Mouse (Mus musculus) limb, embryonic 14.5 days (tissue): ENCODE data around the gene Efcab12. TPM values are rescaled to one million over a fixed set of nuclear protein-coding genes. Genes with fewer than 3 reads are reported as not detected.
"Not testable (repeated sequence)": the region's sequence is repeated elsewhere in the genome, so short reads cannot be mapped to it uniquely, and the experiment has no call there.

ENCODE experiments used
- ATAC-seq: fragments of 200-750 bp; cut with Nextera tagmentation; 2 replicates; pipeline ENCODE4 v1.8.0; 2017; ENCODE audit warnings: low read depth, moderate number of reproducible peaks, moderate TSS enrichment; ENCODE audit not compliant: low FRiP score
- DNase-seq: peaks from one replicate; pipeline ENCODE4 v3.0.0-alpha.2; 2015; ENCODE audit warnings: low spot score
- H3K27ac ChIP-seq: fragments of 300-500 bp; sonication (generic); replicated peaks from 2 replicates; pipeline ENCODE4 v1.5.1; 2014; ENCODE audit warnings: low read depth, mild to moderate bottlenecking, low read length, moderate library complexity, mixed read lengths
- H3K27me3 ChIP-seq: fragments of 300-500 bp; sonication (generic); 2 replicates; pipeline ENCODE4 v1.6.1; 2014; ENCODE audit warnings: low read length, mixed read lengths; ENCODE audit not compliant: control insufficient read depth, insufficient read depth
- H3K36me3 ChIP-seq: fragments of 300-500 bp; sonication (generic); 2 replicates; pipeline ENCODE4 v1.6.1; 2014; ENCODE audit warnings: mild to moderate bottlenecking, low read length, moderate library complexity, mixed read lengths; ENCODE audit not compliant: control insufficient read depth, insufficient read depth
- H3K4me1 ChIP-seq: fragments of 300-500 bp; sonication (generic); 2 replicates; pipeline ENCODE4 v1.6.1; 2014; ENCODE audit warnings: antibody characterized with exemption, low read length, mixed read lengths; ENCODE audit not compliant: control insufficient read depth, insufficient read depth
- H3K4me2 ChIP-seq: fragments of 300-500 bp; sonication (generic); replicated peaks from 2 replicates; pipeline ENCODE4 v1.6.1; 2014; ENCODE audit warnings: low read depth, mild to moderate bottlenecking, low read length, moderate library complexity; ENCODE audit not compliant: severe bottlenecking
- H3K4me3 ChIP-seq: fragments of 300-500 bp; sonication (generic); replicated peaks from 2 replicates; pipeline ENCODE4 v1.5.1; 2014; ENCODE audit warnings: low read length
- H3K9ac ChIP-seq: fragments of 300-500 bp; sonication (generic); 2 replicates; pipeline ENCODE4 v1.6.1; 2014; ENCODE audit warnings: mild to moderate bottlenecking, low read depth, low read length, moderate library complexity; ENCODE audit not compliant: severe bottlenecking
- H3K9me3 ChIP-seq: fragments of 300-500 bp; sonication (generic); 2 replicates; pipeline ENCODE4 v1.6.1; 2016; ENCODE audit warnings: low read length; ENCODE audit not compliant: control insufficient read depth
- POLR2A ChIP-seq: fragments of 200-500 bp; IDR thresholded peaks from 2 replicates; pipeline ENCODE4 v1.8.0; 2012; ENCODE audit warnings: inconsistent platforms, mild to moderate bottlenecking, moderate library complexity, borderline replicate concordance; ENCODE audit not compliant: insufficient read depth, insufficient read length; ENCODE audit errors: extremely low read depth
- WGBS: fragments of 180-500 bp; shearing (Covaris S2); extraction: QIAGEN DNeasy Blood & Tissue Kit; methylation state at CpG from one replicate; pipeline ENCODE4 v1.1.7; 2014; 5-methylcytosine and 5-hydroxymethylcytosine counted together
- polyA plus RNA-seq, 2 experiments: library from polyadenylated mRNA; depleted of rRNA in 1 of 2; stranded (reverse) in 1 of 2; unstranded in 1 of 2; fragments of >200 nt; fragmentation: Nextera tagmentation in 1 of 2; extraction: Ambion mirVana in 1 of 2; gene quantifications; 2 replicates each; pipeline versions ENCODE4 v1.2.1 to v1.2.3; 2012 to 2014

Gene Efcab12
- polyA plus RNA-seq, 2 experiments: 0.39 to 0.58 TPM

GRCm38 (mm10) chr6:115877239-115877638 is 39.0 kb upstream of the Efcab12 start:
- TF ChIP-seq POLR2A: no peak
- peaks cover 12% of the 10 kb centered on the region for H3K36me3 ChIP-seq
- WGBS: 86% methylated on average over 2 of the region's 2 CpGs

GRCm38 (mm10) chr6:115871318-115871717 is 33.1 kb upstream of the Efcab12 start:
- not testable (repeated sequence) for H3K9me3 ChIP-seq, H3K9ac ChIP-seq, H3K4me2 ChIP-seq, ATAC-seq, H3K36me3 ChIP-seq, H3K4me1 ChIP-seq, H3K4me3 ChIP-seq, H3K27me3 ChIP-seq, DNase-seq, H3K27ac ChIP-seq
- WGBS: no CpG with 5 or more reads among the region's 3 CpGs

More at GRCm38 (mm10) chr6:115877239-115877638, 39.0 kb upstream of the Efcab12 start:
- Histone ChIP-seq H3K4me3 (no peak overlapping the region), H3K9ac (no peak overlapping the region), H3K4me2 (no peak overlapping the region), H3K27me3 (no peaks in the 10 kb centered on the region), H3K4me1 (no peaks in the 10 kb centered on the region), H3K27ac (no peak overlapping the region), H3K9me3 (no peaks in the 10 kb centered on the region)
- DNase-seq: no peak
- no peak for ATAC-seq

- not testable (repeated sequence) for ATAC-seq, H3K9ac ChIP-seq, H3K4me1 ChIP-seq, H3K9me3 ChIP-seq, H3K27me3 ChIP-seq, H3K4me3 ChIP-seq, H3K4me2 ChIP-seq, DNase-seq, H3K27ac ChIP-seq
- no CpG with 5 or more reads among the region's 3 CpGs for WGBS
- peaks cover 12% of the 10 kb centered on the region for H3K36me3 ChIP-seq
Measured at GRCm38 (mm10) chr6:115867157-115867556, 28.9 kb upstream of the Efcab12 start.

GRCm38 (mm10) chr6:115865246-115865645 is 27.0 kb upstream of the Efcab12 start:
- Histone ChIP-seq H3K27ac (no peak overlapping the region), H3K36me3 (peaks cover 12% of the 10 kb centered on the region), H3K4me2 (no peak overlapping the region), H3K9me3 (no peaks in the 10 kb centered on the region), H3K27me3 (no peaks in the 10 kb centered on the region), H3K9ac (no peak overlapping the region), H3K4me3 (no peak overlapping the region), H3K4me1 (no peaks in the 10 kb centered on the region)
- no peak for TF ChIP-seq POLR2A
- ATAC-seq (no peak), DNase-seq (no peak)
- WGBS: 94% methylated on average over 4 of the region's 4 CpGs

- Histone ChIP-seq H3K9me3 (no peaks in the 10 kb centered on the region), H3K4me3 (no peak overlapping the region), H3K36me3 (peaks cover 12% of the 10 kb centered on the region), H3K27ac (no peak overlapping the region), H3K4me2 (no peak overlapping the region), H3K27me3 (no peaks in the 10 kb centered on the region), H3K9ac (no peak overlapping the region), H3K4me1 (no peaks in the 10 kb centered on the region)
- 65% methylated on average over 7 of the region's 7 CpGs for WGBS
- ATAC-seq: no peak
- no peak for TF ChIP-seq POLR2A
- no peak for DNase-seq
Measured at GRCm38 (mm10) chr6:115863340-115863841, 25.2 kb upstream of the Efcab12 start.

- no peak for DNase-seq
- WGBS: 73% methylated on average over 7 of the region's 7 CpGs
- Histone ChIP-seq H3K9ac (no peak overlapping the region), H3K4me1 (peaks cover 20% of the 10 kb centered on the region), H3K27ac (no peak overlapping the region), H3K4me2 (no peak overlapping the region), H3K9me3 (no peaks in the 10 kb centered on the region), H3K27me3 (no peaks in the 10 kb centered on the region), H3K36me3 (peaks cover 11% of the 10 kb centered on the region), H3K4me3 (no peak overlapping the region)
- no peak for ATAC-seq
- no peak for TF ChIP-seq POLR2A
Measured at GRCm38 (mm10) chr6:115860027-115860556, 21.9 kb upstream of the Efcab12 start.
